Mouse (Mus musculus) testis, adult 2 months (tissue): ENCODE results near the gene Lrrc71.

ENCODE experiments used
- CTCF ChIP-seq: fragments of 200-500 bp; IDR thresholded peaks from 2 replicates; pipeline ENCODE4 v1.5.1; 2012; ENCODE audit warnings: low read depth, mild to moderate bottlenecking, inconsistent platforms, low read length, moderate library complexity; ENCODE audit not compliant: control insufficient read depth, insufficient read depth, insufficient replicate concordance
- POLR2A ChIP-seq: fragments of 200-500 bp; IDR thresholded peaks from 2 replicates; pipeline ENCODE4 v1.6.1; 2012; ENCODE audit warnings: low read depth, mild to moderate bottlenecking, inconsistent platforms, low read length, moderate library complexity; ENCODE audit not compliant: control insufficient read depth

- TF ChIP-seq POLR2A, result no peak
- no peak for TF ChIP-seq CTCF
Observed at GRCm38 (mm10) chr3:87766284-87766667, 17.9 kb upstream of the Lrrc71 start.
